Mouse (Mus musculus) A20 (cell line): ENCODE measurements around the gene Smarcc1.
"Not testable (repeated sequence)": the region's sequence is repeated elsewhere in the genome, so short reads cannot be mapped to it uniquely, and the experiment has no call there.

ENCODE experiments used
- DNase-seq: peaks from one replicate; pipeline ENCODE4 v3.0.0-alpha.2; 2011; ENCODE audit warnings: low read depth, low spot score

Gene Smarcc1

GRCm38 (mm10) chr9:110131525-110132197 lies 14.2 kb downstream of the Smarcc1 start:
- peak; percentile 100 for DNase-seq

- DNase-seq, result peak; percentile 72
These were observed 14.7 kb downstream of the Smarcc1 start for GRCm38 (mm10) chr9:110132201-110132605.

DNA sequence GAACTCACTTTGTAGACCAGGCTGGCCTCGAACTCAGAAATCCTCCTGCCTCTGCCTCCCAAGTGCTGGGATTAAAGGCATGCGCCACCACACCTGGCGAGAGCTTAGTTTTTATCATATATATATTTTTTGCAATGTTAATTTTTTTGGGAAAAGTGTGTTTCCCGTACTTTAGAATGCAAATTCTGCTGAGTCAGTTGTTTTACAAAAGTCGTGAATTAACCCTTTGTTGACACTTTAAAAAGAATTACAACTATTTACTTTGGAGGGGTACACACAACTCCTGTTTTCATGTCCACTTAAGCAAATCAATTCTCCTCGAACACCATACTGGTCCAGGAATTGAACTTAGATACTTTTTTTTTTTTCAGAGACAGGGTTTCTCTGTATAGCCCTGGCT lies 15.4 kb downstream of the Smarcc1 start:
- DNase-seq, result peak; percentile 15

- peak; percentile 75 for DNase-seq
These were observed 16.7 kb downstream of the Smarcc1 start for GRCm38 (mm10) chr9:110134176-110134575.

GRCm38 (mm10) chr9:110139119-110139518 lies 21.6 kb downstream of the Smarcc1 start:
- DNase-seq, result no peak

- no peak for DNase-seq
These were observed 24.6 kb downstream of the Smarcc1 start for GRCm38 (mm10) chr9:110142097-110142496.

DNA sequence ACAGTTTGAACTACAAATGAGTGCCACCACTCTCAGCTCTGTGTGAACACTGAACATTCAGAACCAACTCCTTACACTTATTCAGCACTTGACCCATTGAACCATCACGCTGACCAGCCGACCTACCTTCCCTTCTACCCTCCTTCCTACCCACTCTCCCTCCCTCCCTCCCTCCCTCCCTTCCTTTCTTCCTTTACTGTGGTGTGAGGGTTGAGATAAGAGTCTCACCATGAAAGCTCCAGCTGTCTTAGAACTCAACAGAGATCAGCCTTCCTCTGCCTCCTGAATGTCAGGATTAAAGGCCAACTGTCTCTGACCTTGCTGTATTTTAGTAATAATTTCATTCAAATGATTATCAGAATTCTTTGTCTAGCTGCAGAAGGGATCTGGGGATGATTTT lies 31.1 kb downstream of the Smarcc1 start:
- no peak for DNase-seq

DNA sequence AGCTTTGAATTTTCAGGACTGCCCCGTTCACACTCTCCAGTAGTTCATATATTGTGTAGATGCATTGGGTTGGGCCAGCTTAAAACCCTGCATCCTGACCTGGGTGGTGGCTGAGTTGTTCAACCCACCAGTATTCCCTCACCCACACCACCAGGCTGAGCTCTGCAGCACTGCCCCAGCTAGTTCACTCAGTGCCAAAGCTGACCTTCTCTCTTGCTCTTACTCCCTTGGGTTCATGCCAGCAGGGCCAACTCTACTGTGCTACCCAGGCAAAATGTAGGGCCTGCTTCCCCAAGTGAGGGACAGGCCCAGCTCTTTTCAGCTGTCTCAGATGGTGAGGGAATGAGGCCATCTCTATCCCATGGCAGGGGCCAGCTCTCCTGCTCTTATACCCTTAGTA lies 41.5 kb downstream of the Smarcc1 start:
- no peak for DNase-seq

DNA sequence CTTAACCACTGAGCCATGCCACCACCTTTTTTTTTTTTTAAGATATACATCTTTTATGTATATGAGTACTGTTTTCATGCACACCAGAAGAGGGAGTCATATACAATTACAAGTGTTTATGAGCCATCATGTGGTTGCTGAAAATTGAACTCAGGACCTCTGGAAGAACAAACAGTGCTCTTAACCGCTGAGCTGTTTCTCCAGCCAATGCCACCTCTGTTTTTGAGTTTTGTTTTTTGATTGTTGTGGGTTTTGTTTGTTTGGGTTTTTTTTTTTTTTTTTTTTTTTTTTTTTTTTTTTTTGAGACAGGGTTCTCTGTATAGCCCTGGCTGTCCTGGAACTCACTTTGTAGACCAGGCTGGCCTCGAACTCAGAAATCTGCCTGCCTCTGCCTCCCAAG lies 43.0 kb downstream of the Smarcc1 start:
- DNase-seq, result not testable (repeated sequence)

- DNase-seq, result no peak
These were observed 44.9 kb downstream of the Smarcc1 start for GRCm38 (mm10) chr9:110162441-110162840.

DNA sequence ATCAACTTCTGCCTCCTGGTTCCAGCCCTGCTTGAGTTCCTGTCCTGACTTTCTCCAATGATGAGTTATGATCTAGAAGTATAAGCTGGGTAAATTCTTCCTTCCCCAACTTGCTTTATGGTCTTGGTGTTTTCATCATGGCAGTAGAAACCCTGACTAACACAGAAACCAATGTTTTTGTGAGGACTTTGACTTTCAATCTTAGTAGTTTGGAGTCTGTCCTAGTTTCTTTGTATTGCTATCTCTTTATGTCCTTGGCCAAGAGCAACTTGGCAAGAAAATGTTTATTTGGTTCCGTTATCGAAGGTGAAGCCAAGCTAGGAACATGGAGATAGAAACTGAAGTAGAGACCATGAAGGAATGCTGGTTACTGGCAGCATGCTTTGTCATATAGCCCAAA lies 45.6 kb downstream of the Smarcc1 start:
- no peak for DNase-seq

GRCm38 (mm10) chr9:110170858-110171257 lies 53.4 kb downstream of the Smarcc1 start:
- no peak for DNase-seq

- peak; percentile 12 for DNase-seq
These were observed 82.4 kb downstream of the Smarcc1 start for GRCm38 (mm10) chr9:110199870-110200269.

- DNase-seq, result no peak
These were observed 88.3 kb downstream of the Smarcc1 start for GRCm38 (mm10) chr9:110205526-110206404.

GRCm38 (mm10) chr9:110206437-110206836 lies 88.9 kb downstream of the Smarcc1 start:
- no peak for DNase-seq

- DNase-seq, result no peak
These were observed 90.8 kb downstream of the Smarcc1 start for GRCm38 (mm10) chr9:110208265-110208664.

- no peak for DNase-seq
These were observed 91.5 kb downstream of the Smarcc1 start for GRCm38 (mm10) chr9:110208967-110209366.

- no peak for DNase-seq
These were observed 106.8 kb downstream of the Smarcc1 start for GRCm38 (mm10) chr9:110224273-110224672.

DNA sequence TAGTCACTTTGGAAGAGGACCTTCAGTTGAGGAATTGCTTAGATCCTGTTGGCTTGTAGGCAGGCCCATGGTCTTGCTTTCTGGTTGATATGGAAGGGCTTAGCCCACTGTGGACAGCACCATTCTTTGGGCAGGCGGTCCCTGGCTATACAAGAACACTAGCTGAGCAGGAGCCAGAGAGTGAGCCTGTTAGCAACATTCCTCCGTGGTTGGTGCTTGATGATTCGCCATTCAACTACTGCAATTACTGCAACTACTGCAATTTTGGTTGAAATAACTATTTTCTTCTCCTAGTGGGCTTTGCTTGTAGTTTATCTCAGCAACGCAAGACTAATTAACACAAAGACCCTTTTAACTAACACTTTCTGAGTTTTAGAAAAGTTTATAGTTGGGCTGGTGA lies 108.7 kb downstream of the Smarcc1 start:
- DNase-seq, result no peak

GRCm38 (mm10) chr9:110228671-110229070 lies 111.2 kb downstream of the Smarcc1 start:
- DNase-seq, result no peak

DNA sequence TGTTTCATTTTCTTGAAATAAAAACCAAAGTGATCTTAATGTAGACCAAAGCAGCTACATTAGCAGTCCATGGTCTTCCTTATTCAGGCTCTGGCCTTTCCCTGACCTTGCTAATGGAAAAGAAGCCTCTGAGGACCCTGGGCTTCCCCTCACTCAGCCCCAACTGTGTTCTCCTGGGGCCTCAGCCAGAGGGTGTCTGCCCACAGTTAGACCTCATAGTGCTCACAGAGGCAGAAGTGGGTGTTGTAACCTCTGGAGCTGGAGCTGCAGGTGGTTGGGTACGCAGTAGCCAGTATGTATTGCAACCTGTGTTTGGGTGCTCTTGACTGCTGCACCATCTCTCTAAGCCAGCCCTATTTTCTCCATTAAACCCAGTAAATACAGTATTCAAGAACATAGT lies 111.6 kb downstream of the Smarcc1 start:
- DNase-seq, result no peak

DNA sequence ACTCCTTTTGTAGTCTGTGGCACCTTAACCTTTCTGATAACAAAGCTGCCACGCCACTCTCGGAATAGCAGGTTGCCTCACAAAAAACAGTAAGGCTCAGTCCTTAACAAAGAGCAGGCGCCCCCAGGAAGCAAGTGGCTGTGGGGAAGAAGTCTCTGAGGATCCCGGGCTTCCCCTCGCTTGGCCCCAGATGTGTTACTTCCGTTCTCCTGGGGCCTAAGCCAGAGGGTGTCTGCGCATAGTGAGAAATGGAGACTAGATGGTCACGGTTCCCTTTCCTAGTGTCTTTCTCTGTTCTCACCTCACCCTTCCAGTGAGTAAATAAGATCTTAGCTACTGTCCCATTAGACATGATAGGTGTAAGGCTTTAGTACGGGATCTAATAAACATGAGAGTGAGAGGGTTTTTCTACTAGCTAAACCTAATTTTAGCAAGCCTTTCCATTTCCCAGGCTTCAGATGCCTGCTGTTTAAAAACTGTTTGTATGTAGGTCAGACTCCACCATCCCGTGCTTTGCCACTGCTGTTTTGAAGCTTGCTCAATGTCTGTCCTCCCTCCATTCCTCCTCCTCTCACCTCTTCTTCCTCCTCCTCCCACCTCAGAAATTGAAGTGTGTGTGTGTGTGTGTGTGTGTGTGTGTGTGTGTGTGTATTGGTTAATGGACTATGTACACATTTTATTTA lies 112.2 kb downstream of the Smarcc1 start:
- DNase-seq, result no peak
